Mouse (Mus musculus): ENCODE results near the gene Gcnt4. TPM values are rescaled to one million over a fixed set of nuclear protein-coding genes. Genes with fewer than 3 reads are reported as not detected.

The Gcnt4 gene
- total and polyA plus RNA-seq, 3 experiments: not detected

- TF ChIP-seq ELF1 (IDR thresholded peaks at IDR 0.05; ENCODE audit: low read depth, low read length): no peak
- no peaks in the 10 kb centered on the region for H3K4me1 ChIP-seq (ENCODE audit: control insufficient read depth in 1 of 2, insufficient read depth in 2 of 2)
- H3K9ac ChIP-seq (ENCODE audit: insufficient read depth, low read depth): no peak overlapping the region
- no peak overlapping the region for H3K27ac ChIP-seq (ENCODE audit: insufficient read depth, low read depth)
- no peaks in the 10 kb centered on the region for H3K36me3 ChIP-seq (replicated peaks in 1 of 2; ENCODE audit: control insufficient read depth in 1 of 2, insufficient read depth in 1 of 2, low read length in 1 of 2)
- no peaks in the 10 kb centered on the region for H3K27me3 ChIP-seq (replicated peaks)
- in situ Hi-C loops (cut with MboI; ENCODE audit: low pct_ligation_motif_present, low pct_unique_long_range_greater_than_20kb, low sequenced_read_pairs) (no loop called here), dilution Hi-C loops (cut with MboI; ENCODE audit: extremely low pct_ligation_motif_present, extremely low pct_unique_long_range_greater_than_20kb, low sequenced_read_pairs) (no loop called here)
- no peak for DNase-seq (ENCODE audit: extremely low read depth)
- H3K4me3 ChIP-seq (replicated peaks in 1 of 3; ENCODE audit: low read depth in 2 of 3, low read length in 2 of 3, poor library complexity in 1 of 3): no peak overlapping the region
- no peaks in the 10 kb centered on the region for H3K9me3 ChIP-seq (replicated peaks; ENCODE audit: low read length)
- H3K4me2 ChIP-seq (ENCODE audit: insufficient read depth, low read depth, poor library complexity, severe bottlenecking): no peak overlapping the region
- H3K79me2 ChIP-seq (replicated peaks; ENCODE audit: control insufficient read depth, extremely low read depth, insufficient read depth, poor library complexity, severe bottlenecking): no peaks in the 10 kb centered on the region
Measured at GRCm38 (mm10) chr13:96943571-96943970, 19.1 kb downstream of the Gcnt4 start.

GRCm38 (mm10) chr13:96945748-96946147, 21.3 kb downstream of the Gcnt4 start:
- H3K27ac ChIP-seq (ENCODE audit: insufficient read depth, low read depth): no peak overlapping the region
- H3K9ac ChIP-seq (ENCODE audit: insufficient read depth, low read depth): no peak overlapping the region
- DNase-seq (ENCODE audit: extremely low read depth): no peak
- TF ChIP-seq USF2 (conservative IDR thresholded peaks at IDR 0.05; ENCODE audit: low read depth, low read length) (no peak), CHD2 (IDR thresholded peaks at IDR 0.05; ENCODE audit: low read length) (no peak), IRF4 (IDR thresholded peaks at IDR 0.05; ENCODE audit: low read depth, low read length) (no peak), BHLHE40 (IDR thresholded peaks at IDR 0.05; ENCODE audit: low read depth, low read length) (no peak)
- dilution Hi-C loops (cut with MboI; ENCODE audit: extremely low pct_ligation_motif_present, extremely low pct_unique_long_range_greater_than_20kb, low sequenced_read_pairs) (no loop called here), in situ Hi-C loops (cut with MboI; ENCODE audit: low pct_ligation_motif_present, low pct_unique_long_range_greater_than_20kb, low sequenced_read_pairs) (no loop called here)
- H3K36me3 ChIP-seq (replicated peaks in 1 of 2; ENCODE audit: control insufficient read depth in 1 of 2, insufficient read depth in 1 of 2, low read length in 1 of 2): no peaks in the 10 kb centered on the region
- no peaks in the 10 kb centered on the region for H3K79me2 ChIP-seq (replicated peaks; ENCODE audit: control insufficient read depth, extremely low read depth, insufficient read depth, poor library complexity, severe bottlenecking)
- H3K4me2 ChIP-seq (ENCODE audit: insufficient read depth, low read depth, poor library complexity, severe bottlenecking): no peak overlapping the region
- H3K27me3 ChIP-seq (replicated peaks): no peaks in the 10 kb centered on the region
- H3K4me1 ChIP-seq (ENCODE audit: control insufficient read depth in 1 of 2, insufficient read depth in 2 of 2): no peaks in the 10 kb centered on the region
- H3K9me3 ChIP-seq (replicated peaks; ENCODE audit: low read length): peaks cover 3% of the 10 kb centered on the region
- H3K4me3 ChIP-seq (replicated peaks in 1 of 3; ENCODE audit: low read depth in 2 of 3, low read length in 2 of 3, poor library complexity in 1 of 3): no peak overlapping the region

DNA sequence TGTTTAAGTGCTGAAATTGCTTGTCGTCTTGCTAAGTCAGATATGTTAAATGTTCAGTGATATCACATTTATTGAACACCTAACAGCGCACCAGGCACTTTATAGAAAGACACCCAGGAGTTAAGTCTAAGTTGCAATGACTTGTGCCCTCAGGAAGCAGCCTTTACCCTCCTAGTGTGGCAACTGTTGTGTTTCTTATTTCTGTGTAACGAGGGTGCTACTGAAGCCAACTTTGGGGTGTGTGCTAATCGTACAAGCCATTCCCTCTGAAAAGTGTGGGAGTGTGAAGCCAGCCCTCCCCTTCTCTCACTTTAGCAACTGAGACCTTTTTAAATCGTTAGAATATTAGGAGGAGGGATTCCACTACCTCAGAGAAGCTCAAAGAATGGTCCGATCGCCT, 23.2 kb downstream of the Gcnt4 start:
- H3K4me2 ChIP-seq (ENCODE audit: insufficient read depth, low read depth, poor library complexity, severe bottlenecking): no peak overlapping the region
- peaks cover 3% of the 10 kb centered on the region for H3K9me3 ChIP-seq (replicated peaks; ENCODE audit: low read length)
- H3K79me2 ChIP-seq (replicated peaks; ENCODE audit: control insufficient read depth, extremely low read depth, insufficient read depth, poor library complexity, severe bottlenecking): no peaks in the 10 kb centered on the region
- no peaks in the 10 kb centered on the region for H3K36me3 ChIP-seq (replicated peaks in 1 of 2; ENCODE audit: control insufficient read depth in 1 of 2, insufficient read depth in 1 of 2, low read length in 1 of 2)
- H3K4me1 ChIP-seq (ENCODE audit: control insufficient read depth in 1 of 2, insufficient read depth in 2 of 2): no peaks in the 10 kb centered on the region
- dilution Hi-C loops (cut with MboI; ENCODE audit: extremely low pct_ligation_motif_present, extremely low pct_unique_long_range_greater_than_20kb, low sequenced_read_pairs): no loop called here
- DNase-seq (ENCODE audit: extremely low read depth): no peak
- in situ Hi-C loops (cut with MboI; ENCODE audit: low pct_ligation_motif_present, low pct_unique_long_range_greater_than_20kb, low sequenced_read_pairs): no loop called here
- no peak overlapping the region for H3K27ac ChIP-seq (ENCODE audit: insufficient read depth, low read depth)
- no peak overlapping the region for H3K9ac ChIP-seq (ENCODE audit: insufficient read depth, low read depth)
- TF ChIP-seq ZNF384 (IDR thresholded peaks at IDR 0.05; ENCODE audit: low read depth, low read length) (no peak), HCFC1 (IDR thresholded peaks at IDR 0.05; ENCODE audit: low read depth, low read length) (no peak), POLR2A (IDR thresholded peaks at IDR 0.05; ENCODE audit: low read depth, low read length) (no peak), CHD2 (IDR thresholded peaks at IDR 0.05; ENCODE audit: low read length) (no peak), EP300 (IDR thresholded peaks at IDR 0.05; ENCODE audit: low read length) (no peak), RAD21 (IDR thresholded peaks at IDR 0.05; ENCODE audit: low read depth, low read length) (no peak), MAX (IDR thresholded peaks at IDR 0.05; ENCODE audit: low read length) (no peak), MAZ (IDR thresholded peaks at IDR 0.05; ENCODE audit: low read depth, low read length) (no peak), IRF4 (IDR thresholded peaks at IDR 0.05; ENCODE audit: low read depth, low read length) (no peak), RCOR1 (conservative IDR thresholded peaks at IDR 0.05; ENCODE audit: low read depth, low read length) (no peak), ZC3H11A (IDR thresholded peaks at IDR 0.05; ENCODE audit: low read depth, low read length) (no peak), MEF2A (IDR thresholded peaks at IDR 0.05; ENCODE audit: borderline replicate concordance, low read depth, low read length) (no peak), CTCF (conservative IDR thresholded peaks at IDR 0.05 in 1 of 2, IDR thresholded peaks at IDR 0.05 in 1 of 2; ENCODE audit: low read depth in 2 of 2, low read length in 2 of 2) (no peak)
- no peaks in the 10 kb centered on the region for H3K27me3 ChIP-seq (replicated peaks)
- no peak overlapping the region for H3K4me3 ChIP-seq (replicated peaks in 1 of 3; ENCODE audit: low read depth in 2 of 3, low read length in 2 of 3, poor library complexity in 1 of 3)

Measured in CH12.LX (cell line).